Mouse (Mus musculus) ES-E14 (cell line): ENCODE measurements around the gene Krt15.

Source experiments
- MAFK ChIP-seq: IDR thresholded peaks from 2 replicates; pipeline ENCODE4 v1.6.1; 2014; ENCODE audit warnings: mild to moderate bottlenecking, low read depth, low read length, inconsistent platforms; ENCODE audit not compliant: insufficient read depth
- ZNF384 ChIP-seq: IDR thresholded peaks from 2 replicates; pipeline ENCODE4 v1.6.1; 2012; ENCODE audit warnings: low read depth, low read length, inconsistent platforms

GRCm38 (mm10) chr11:100155497-100156255 is 19.9 kb upstream of the Krt15 start:
- TF ChIP-seq MAFK (no peak), ZNF384 (no peak)
